Mouse (Mus musculus): ENCODE data around the gene Slc22a18. TPM values are rescaled to one million over a fixed set of nuclear protein-coding genes. Genes with fewer than 3 reads are reported as not detected.

Gene Slc22a18
- polyA plus RNA-seq, 1 experiment = 249 TPM

GRCm38 (mm10) chr7:143476702-143477335 is 3.3 kb downstream of the Slc22a18 start:
- H3K27me3 ChIP-seq (ENCODE audit: control insufficient read depth, insufficient read depth, low read length) = peaks cover 3% of the 10 kb centered on the region; the same call in 1 of the 2 replicates
- 0 out of 2 replicates have a peak, but pooled peaks cover 1% of the 10 kb centered on the region for H3K36me3 ChIP-seq (ENCODE audit: control insufficient read depth, insufficient read depth, low read length)
- TF ChIP-seq POLR2A (IDR thresholded peaks at IDR 0.05; ENCODE audit: low read depth, low read length) (no peak), CTCF (IDR thresholded peaks at IDR 0.05; ENCODE audit: extremely low read depth, insufficient read length, insufficient replicate concordance, low read depth, low read length) (peak; percentile 33; the same call in 1 of the 2 replicates)
- H3K4me1 ChIP-seq (ENCODE audit: control insufficient read depth, insufficient read depth, insufficient read length, low read length) = peaks cover 28% of the 10 kb centered on the region
- H3K4me3 ChIP-seq (ENCODE audit: low read depth, low read length) = no peak overlapping the region
- H3K27ac ChIP-seq (ENCODE audit: insufficient read depth, low read depth, low read length) = no peak overlapping the region
- 48% methylated on average over 3 of the region's 3 CpGs for WGBS

GRCm38 (mm10) chr7:143477800-143478199 is 4.3 kb downstream of the Slc22a18 start:
- H3K4me1 ChIP-seq (ENCODE audit: control insufficient read depth, insufficient read depth, insufficient read length, low read length) = peaks cover 28% of the 10 kb centered on the region
- 86% methylated on average over 5 of the region's 5 CpGs for WGBS
- H3K27me3 ChIP-seq (ENCODE audit: control insufficient read depth, insufficient read depth, low read length) = peaks cover 3% of the 10 kb centered on the region; the same call in 1 of the 2 replicates
- 0 out of 2 replicates have a peak, but pooled peaks cover 1% of the 10 kb centered on the region for H3K36me3 ChIP-seq (ENCODE audit: control insufficient read depth, insufficient read depth, low read length)
- H3K27ac ChIP-seq (ENCODE audit: insufficient read depth, low read depth, low read length) = no peak overlapping the region
- no peak overlapping the region for H3K4me3 ChIP-seq (ENCODE audit: low read depth, low read length)
- TF ChIP-seq POLR2A (IDR thresholded peaks at IDR 0.05; ENCODE audit: low read depth, low read length) (no peak), CTCF (IDR thresholded peaks at IDR 0.05; ENCODE audit: extremely low read depth, insufficient read length, insufficient replicate concordance, low read depth, low read length) (no peak)

GRCm38 (mm10) chr7:143480498-143480897 is 7.0 kb downstream of the Slc22a18 start:
- 0 out of 2 replicates have a peak, but pooled peaks cover 1% of the 10 kb centered on the region for H3K36me3 ChIP-seq (ENCODE audit: control insufficient read depth, insufficient read depth, low read length)
- H3K27me3 ChIP-seq (ENCODE audit: control insufficient read depth, insufficient read depth, low read length) = peaks cover 3% of the 10 kb centered on the region; the same call in 1 of the 2 replicates
- H3K27ac ChIP-seq (ENCODE audit: insufficient read depth, low read depth, low read length) = no peak overlapping the region
- H3K4me1 ChIP-seq (ENCODE audit: control insufficient read depth, insufficient read depth, insufficient read length, low read length) = peaks cover 16% of the 10 kb centered on the region
- H3K4me3 ChIP-seq (ENCODE audit: low read depth, low read length) = no peak overlapping the region
- 24% methylated on average over 13 of the region's 13 CpGs for WGBS
- TF ChIP-seq CTCF (IDR thresholded peaks at IDR 0.05; ENCODE audit: extremely low read depth, insufficient read length, insufficient replicate concordance, low read depth, low read length) = peak; percentile 80
- no peak for TF ChIP-seq POLR2A (IDR thresholded peaks at IDR 0.05; ENCODE audit: low read depth, low read length)

- Histone ChIP-seq H3K4me3 (ENCODE audit: low read depth, low read length) (no peak overlapping the region), H3K27me3 (ENCODE audit: control insufficient read depth, insufficient read depth, low read length) (peaks cover 3% of the 10 kb centered on the region; the same call in 1 of the 2 replicates), H3K27ac (ENCODE audit: insufficient read depth, low read depth, low read length) (no peak overlapping the region), H3K36me3 (ENCODE audit: control insufficient read depth, insufficient read depth, low read length) (0 out of 2 replicates have a peak, but pooled peaks cover 1% of the 10 kb centered on the region), H3K4me1 (ENCODE audit: control insufficient read depth, insufficient read depth, insufficient read length, low read length) (peaks cover 5% of the 10 kb centered on the region; the same call in 1 of the 2 replicates)
- WGBS = 76% methylated on average over 5 of the region's 5 CpGs
- TF ChIP-seq CTCF (IDR thresholded peaks at IDR 0.05; ENCODE audit: extremely low read depth, insufficient read length, insufficient replicate concordance, low read depth, low read length) (no peak), POLR2A (IDR thresholded peaks at IDR 0.05; ENCODE audit: low read depth, low read length) (no peak)
Measured at GRCm38 (mm10) chr7:143481806-143482387, 8.4 kb downstream of the Slc22a18 start.

DNA sequence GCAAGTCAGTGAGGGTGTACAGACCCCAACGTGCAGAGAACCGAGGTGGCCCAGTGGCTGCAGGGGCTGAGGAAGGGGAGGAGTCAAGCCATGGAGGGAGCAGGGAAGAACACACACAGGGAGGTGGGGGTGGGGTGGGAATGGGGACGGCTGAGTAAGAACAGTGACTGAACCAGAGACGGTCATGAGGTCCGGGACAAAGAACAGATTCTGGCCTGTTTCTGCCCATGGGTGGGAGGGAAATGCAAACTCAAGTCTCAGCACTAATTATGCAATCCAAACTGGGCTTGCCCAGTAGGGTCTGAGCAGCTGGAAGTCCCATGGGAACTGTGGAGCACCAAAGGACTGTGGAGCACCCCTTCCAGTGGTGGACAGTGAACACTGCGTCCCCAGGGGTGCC is 9.0 kb downstream of the Slc22a18 start:
- Histone ChIP-seq H3K4me1 (ENCODE audit: control insufficient read depth, insufficient read depth, insufficient read length, low read length) (no peaks in the 10 kb centered on the region), H3K36me3 (ENCODE audit: control insufficient read depth, insufficient read depth, low read length) (0 out of 2 replicates have a peak, but pooled peaks cover 1% of the 10 kb centered on the region), H3K4me3 (ENCODE audit: low read depth, low read length) (no peak overlapping the region), H3K27me3 (ENCODE audit: control insufficient read depth, insufficient read depth, low read length) (peaks cover 3% of the 10 kb centered on the region; the same call in 1 of the 2 replicates), H3K27ac (ENCODE audit: insufficient read depth, low read depth, low read length) (no peak overlapping the region)
- TF ChIP-seq POLR2A (IDR thresholded peaks at IDR 0.05; ENCODE audit: low read depth, low read length) = no peak
- no peak for TF ChIP-seq CTCF (IDR thresholded peaks at IDR 0.05; ENCODE audit: extremely low read depth, insufficient read length, insufficient replicate concordance, low read depth, low read length)
- 40% methylated on average over 6 of the region's 6 CpGs for WGBS

DNA sequence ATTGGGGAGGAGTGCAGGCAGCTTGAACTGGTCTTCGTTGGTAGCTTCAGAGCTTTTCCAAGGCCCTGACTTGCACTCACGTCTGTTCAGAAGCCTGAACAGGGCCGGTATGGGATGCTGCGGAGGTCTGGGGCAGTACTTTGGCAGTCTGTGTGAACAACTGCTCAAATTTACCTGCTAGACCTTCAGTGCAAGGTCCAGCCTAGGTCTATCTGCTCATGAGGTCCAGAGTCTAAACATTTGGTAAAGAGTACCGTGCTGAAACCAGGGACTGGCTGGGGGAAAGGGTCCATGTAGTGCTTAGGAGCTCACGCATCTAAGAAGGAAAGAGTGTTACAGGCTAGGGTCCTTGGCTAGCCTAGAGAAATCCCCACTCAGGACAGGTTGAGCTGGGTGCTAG is 16.2 kb downstream of the Slc22a18 start:
- Histone ChIP-seq H3K4me3 (ENCODE audit: low read depth, low read length) (no peak overlapping the region), H3K27me3 (ENCODE audit: control insufficient read depth, insufficient read depth, low read length) (no peaks in the 10 kb centered on the region), H3K36me3 (ENCODE audit: control insufficient read depth, insufficient read depth, low read length) (peaks cover 8% of the 10 kb centered on the region), H3K4me1 (ENCODE audit: control insufficient read depth, insufficient read depth, insufficient read length, low read length) (no peaks in the 10 kb centered on the region; the same call in 1 of the 2 replicates), H3K27ac (ENCODE audit: insufficient read depth, low read depth, low read length) (no peak overlapping the region)
- TF ChIP-seq POLR2A (IDR thresholded peaks at IDR 0.05; ENCODE audit: low read depth, low read length) (no peak), CTCF (IDR thresholded peaks at IDR 0.05; ENCODE audit: extremely low read depth, insufficient read length, insufficient replicate concordance, low read depth, low read length) (no peak)
- WGBS = 77% methylated on average over 6 of the region's 6 CpGs

- H3K4me1 ChIP-seq (ENCODE audit: control insufficient read depth, insufficient read depth, insufficient read length, low read length) = peaks cover 13% of the 10 kb centered on the region
- no peak overlapping the region for H3K4me3 ChIP-seq (ENCODE audit: low read depth, low read length)
- H3K27me3 ChIP-seq (ENCODE audit: control insufficient read depth, insufficient read depth, low read length) = no peaks in the 10 kb centered on the region
- 95% methylated on average over 6 of the region's 6 CpGs for WGBS
- H3K27ac ChIP-seq (ENCODE audit: insufficient read depth, low read depth, low read length) = no peak overlapping the region
- no peak for TF ChIP-seq CTCF (IDR thresholded peaks at IDR 0.05; ENCODE audit: extremely low read depth, insufficient read length, insufficient replicate concordance, low read depth, low read length)
- TF ChIP-seq POLR2A (IDR thresholded peaks at IDR 0.05; ENCODE audit: low read depth, low read length) = no peak
- peaks cover 8% of the 10 kb centered on the region for H3K36me3 ChIP-seq (ENCODE audit: control insufficient read depth, insufficient read depth, low read length)
Measured at GRCm38 (mm10) chr7:143493616-143494126, 20.1 kb downstream of the Slc22a18 start.
